Mouse (Mus musculus) kidney, adult 2 months (tissue): ENCODE data around the gene Olfr486. TPM values are rescaled to one million over a fixed set of nuclear protein-coding genes. Genes with fewer than 3 reads are reported as not detected.

ENCODE experiments used
- DNase-seq: peaks from one replicate; pipeline ENCODE4 v3.0.0; 2021
- H3K27ac ChIP-seq: fragments of 200-500 bp; 2 replicates; pipeline ENCODE4 v1.5.1; 2012; ENCODE audit warnings: low read depth, low read length, control low read depth, inconsistent platforms; ENCODE audit not compliant: insufficient read depth
- H3K27me3 ChIP-seq: fragments of 200-500 bp; replicated peaks from 2 replicates; pipeline ENCODE4 v1.6.1; 2012; ENCODE audit warnings: mild to moderate bottlenecking, moderate library complexity, low read length, inconsistent platforms; ENCODE audit not compliant: control insufficient read depth, insufficient read depth
- H3K36me3 ChIP-seq: fragments of 200-500 bp; 2 replicates; pipeline ENCODE4 v1.6.1; 2012; ENCODE audit warnings: mild to moderate bottlenecking, moderate library complexity, low read length, inconsistent platforms; ENCODE audit not compliant: control insufficient read depth, insufficient read depth
- H3K4me1 ChIP-seq: fragments of 200-500 bp; 2 replicates; pipeline ENCODE4 v1.6.1; 2011; ENCODE audit warnings: low read length; ENCODE audit not compliant: control insufficient read depth, insufficient read depth
- H3K4me3 ChIP-seq: fragments of 200-500 bp; 2 replicates; pipeline ENCODE4 v1.5.1; 2011; ENCODE audit warnings: mild to moderate bottlenecking, low read depth, low read length, control low read depth; ENCODE audit not compliant: insufficient read depth
- CTCF ChIP-seq: fragments of 200-500 bp; conservative IDR thresholded peaks from 2 replicates; pipeline ENCODE4 v1.5.1; 2011; ENCODE audit warnings: low read depth, mild to moderate bottlenecking, control low read depth, low read length, moderate library complexity, mixed read lengths; ENCODE audit not compliant: insufficient read depth, insufficient read length
- POLR2A ChIP-seq: fragments of 200-500 bp; IDR thresholded peaks from one replicate; pipeline ENCODE4 v1.6.1; 2011; ENCODE audit warnings: low read depth, low read length, control low read depth
- polyA plus RNA-seq: library from polyadenylated mRNA; depleted of rRNA; stranded (reverse); fragments of >200 nt; gene quantifications from 2 replicates; pipeline ENCODE4 v1.2.3, GENCODE M21; 2012; rRNA removed

The Olfr486 gene
- polyA plus RNA-seq, 1 experiment: not detected

DNA sequence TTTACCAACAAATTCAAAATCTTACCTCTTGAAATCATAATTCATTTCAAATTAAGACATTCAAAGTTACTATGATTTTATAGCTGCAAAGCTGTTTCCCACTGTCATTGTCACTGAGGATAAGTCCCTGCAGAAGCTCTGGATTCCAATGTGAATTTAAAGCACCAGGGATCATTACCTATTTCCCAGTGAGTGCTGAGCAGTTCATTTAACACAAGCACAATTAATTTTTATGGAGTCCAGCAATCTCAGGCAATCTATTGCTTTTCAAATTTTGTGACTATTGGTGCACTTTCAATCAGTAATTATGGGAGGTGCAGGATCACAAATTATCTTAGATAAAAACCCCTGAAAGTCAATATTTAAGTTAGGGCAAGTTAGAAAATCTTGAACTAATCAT lies 45.2 kb downstream of the Olfr486 start, which contains the start of gene Olfr484:
Gene Olfr484 (minus strand): TSS at position 101 of the 400 bp plus-strand sequence.
- H3K4me3 ChIP-seq: no peak within 1 kb of the TSS
- TF ChIP-seq CTCF: no peak
- TF ChIP-seq POLR2A: no peak
- no peaks in the 10 kb centered on the region for H3K36me3 ChIP-seq
- no peak for DNase-seq
- H3K27me3 ChIP-seq: no peaks in the 10 kb centered on the region
- H3K4me1 ChIP-seq: no peaks in the 10 kb centered on the region
- H3K27ac ChIP-seq: no peak within 1 kb of the TSS

Other genes with a start within 250 kb of the Olfr486 start
- not detected in 2 replicates for gene Olfr473, start 242.3 kb downstream of the Olfr486 start, polyA plus RNA-seq
- gene Olfr474, start 218.1 kb downstream of the Olfr486 start, polyA plus RNA-seq: not detected in 2 replicates
- not detected in 2 replicates for gene Olfr476, start 207.9 kb downstream of the Olfr486 start, polyA plus RNA-seq
- gene Olfr477, start 186.0 kb downstream of the Olfr486 start, polyA plus RNA-seq: not detected in 2 replicates
- gene Olfr478, start 138.8 kb downstream of the Olfr486 start, polyA plus RNA-seq: not detected in 2 replicates
- not detected in 2 replicates for gene Olfr479, start 122.0 kb downstream of the Olfr486 start, polyA plus RNA-seq
- gene Olfr480, start 105.4 kb downstream of the Olfr486 start, polyA plus RNA-seq: not detected in 2 replicates
- gene Olfr481, start 92.9 kb downstream of the Olfr486 start, polyA plus RNA-seq: not detected in 2 replicates
- 0.03 TPM in 1 of 2 replicates, not detected in the other for gene Olfr482, start 75.2 kb downstream of the Olfr486 start, polyA plus RNA-seq
- gene Olfr483, start 71.9 kb downstream of the Olfr486 start, polyA plus RNA-seq: not detected in 2 replicates
- not detected in 2 replicates for gene Olfr484, start 45.3 kb downstream of the Olfr486 start, polyA plus RNA-seq
- not detected in 2 replicates for gene Olfr485, start 12.9 kb downstream of the Olfr486 start, polyA plus RNA-seq
- gene Olfr487, start 41.9 kb upstream of the Olfr486 start, polyA plus RNA-seq: not detected in 2 replicates
- not detected in 2 replicates for gene Olfr488, start 85.6 kb upstream of the Olfr486 start, polyA plus RNA-seq
- gene Olfr490, start 116.2 kb upstream of the Olfr486 start, polyA plus RNA-seq: not detected in 2 replicates
- gene Olfr491, start 140.7 kb upstream of the Olfr486 start, polyA plus RNA-seq: not detected in 2 replicates
- not detected in 2 replicates for gene Olfr492, start 150.9 kb upstream of the Olfr486 start, polyA plus RNA-seq
- not detected in 2 replicates for gene Olfr493, start 174.2 kb upstream of the Olfr486 start, polyA plus RNA-seq
- gene Olfr494, start 192.6 kb upstream of the Olfr486 start, polyA plus RNA-seq: not detected in 2 replicates
- not detected in 2 replicates for gene Olfr495, start 220.4 kb upstream of the Olfr486 start, polyA plus RNA-seq
- gene Olfr497, start 247.7 kb upstream of the Olfr486 start, polyA plus RNA-seq: not detected in 2 replicates